Mouse (Mus musculus) heart, postnatal 10 days (tissue): ENCODE measurements at regions not wholly inside any gene's neighbourhood (a gene's known extent, or its start where the extent isn't known, plus 50 kb on each side); places are given as distances from the start of the nearest gene placed in this dataset.

Experiments used
- DNase-seq, 2 experiments: peaks; one replicate each; pipeline ENCODE4 v3.0.0; 2021
- intact Hi-C: fragments of 180-260 bp; cut with DNase I; formaldehyde crosslinking; loops from one replicate; pipeline ENCODE4 v1.15.1; 2025

GRCm38 (mm10) chr4:39292348-39292845 lies 157.7 kb upstream of the 1700009N14Rik start:
- intact Hi-C loops = no loop called here
- no peak for DNase-seq

- DNase-seq = no peak
These were observed 140.0 kb upstream of the 1700009N14Rik start for GRCm38 (mm10) chr4:39310131-39310530.

DNA sequence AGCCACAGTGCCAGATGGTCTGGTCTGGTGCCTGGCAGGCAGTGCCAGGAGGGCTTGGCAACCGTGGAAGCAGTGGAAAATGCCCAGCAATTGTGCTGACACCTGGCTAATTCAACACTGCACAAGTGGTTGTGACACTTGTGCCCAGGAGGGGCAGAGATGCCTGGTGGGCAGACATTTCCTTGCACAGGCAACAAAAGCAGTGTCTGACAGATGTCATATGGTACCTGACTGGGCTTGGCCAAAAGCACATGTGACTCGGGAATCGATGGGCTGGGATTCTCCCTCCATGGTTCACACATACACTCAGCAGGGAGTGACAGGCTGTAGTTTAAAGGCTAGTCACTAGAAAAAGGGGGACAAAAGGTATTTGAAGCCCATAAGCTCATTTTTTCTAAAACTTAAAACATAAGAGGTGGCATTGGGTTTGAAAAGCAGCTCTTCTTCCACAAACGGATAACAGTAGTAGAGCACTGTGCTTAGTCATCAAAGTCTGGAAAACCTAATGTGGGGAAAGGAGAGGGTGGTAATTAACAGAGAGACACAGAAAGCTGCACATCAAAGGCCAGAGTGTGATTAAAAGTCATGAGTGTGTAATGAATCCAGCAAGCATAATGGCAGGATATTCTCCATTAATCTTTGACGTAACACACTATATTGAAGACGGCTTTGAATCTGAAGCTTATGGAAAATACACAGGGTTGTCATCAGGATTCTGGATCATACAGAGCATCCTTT lies 105.5 kb upstream of the 1700009N14Rik start:
- intact Hi-C loops = no loop called here
- DNase-seq = no peak

More at GRCm38 (mm10) chr4:39310131-39310530, 140.0 kb upstream of the 1700009N14Rik start:
- intact Hi-C loops = loop anchor here (10.0 kb wide), 1 partner anchor 385 kb away; no protein-coding TSS in a partner anchor

DNA sequence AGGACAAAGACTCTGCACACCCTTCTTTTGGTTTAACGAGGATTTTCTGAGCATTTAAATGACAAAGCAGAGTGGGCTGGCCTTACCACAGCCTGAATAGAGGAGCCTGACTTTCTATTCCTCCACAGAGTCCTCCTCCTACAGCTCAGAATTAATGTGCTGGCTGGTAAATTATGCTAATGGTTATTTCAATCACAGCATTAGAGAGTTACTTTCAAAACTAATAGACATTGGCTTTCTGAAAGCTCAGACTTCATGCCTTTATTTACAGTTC lies 105.0 kb upstream of the 1700009N14Rik start:
- intact Hi-C loops = no loop called here
- no peak for DNase-seq

GRCm38 (mm10) chr4:39368159-39368558 lies 81.9 kb upstream of the 1700009N14Rik start:
- intact Hi-C loops = no loop called here
- no peak for DNase-seq

- intact Hi-C loops = no loop called here
- no peak for DNase-seq
These were observed 69.3 kb upstream of the 1700009N14Rik start for GRCm38 (mm10) chr4:39380771-39381170.

DNA sequence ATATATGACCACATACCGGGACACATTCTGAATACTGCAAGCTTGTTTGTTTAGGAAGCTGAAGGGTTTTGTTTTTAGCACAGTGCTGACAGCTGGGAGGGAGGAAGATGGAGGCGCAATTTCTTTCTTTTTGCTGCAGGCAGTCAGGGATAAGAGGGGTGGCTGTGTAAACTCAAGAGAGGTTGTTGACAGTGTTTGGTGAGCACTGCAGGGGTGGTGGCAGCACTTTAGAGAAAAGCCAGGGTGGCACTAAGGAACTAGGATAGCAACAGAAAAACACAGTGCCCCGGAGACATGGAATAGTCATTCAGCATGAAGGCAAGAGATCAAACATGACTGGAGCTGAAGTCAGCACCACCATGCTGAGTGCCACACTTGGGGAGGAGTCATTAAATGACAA lies 51.9 kb upstream of the 1700009N14Rik start:
- intact Hi-C loops = no loop called here
- DNase-seq = peak; percentile 3 to 4
